Mouse (Mus musculus) midbrain, embryonic 15.5 days (tissue): ENCODE measurements around the gene Sorl1. TPM values are rescaled to one million over a fixed set of nuclear protein-coding genes. Genes with fewer than 3 reads are reported as not detected.
A peak's percentile ranks its signal among the peaks of the same experiment; 100 is the strongest.

Experiments used
- ATAC-seq: fragments of 200-750 bp; cut with Nextera tagmentation; replicated peaks from 2 replicates; pipeline ENCODE4 v1.8.0; 2017; ENCODE audit warnings: moderate TSS enrichment
- H3K27ac ChIP-seq: fragments of 300-500 bp; sonication (generic); 2 replicates; pipeline ENCODE4 v1.5.1; 2015; ENCODE audit warnings: mild to moderate bottlenecking, inconsistent platforms
- H3K27me3 ChIP-seq: fragments of 300-500 bp; sonication (generic); replicated peaks from 2 replicates; pipeline ENCODE4 v1.6.1; 2015; ENCODE audit warnings: inconsistent platforms
- H3K36me3 ChIP-seq: fragments of 300-500 bp; sonication (generic); replicated peaks from 2 replicates; pipeline ENCODE4 v1.6.1; 2015; ENCODE audit warnings: inconsistent platforms
- H3K4me1 ChIP-seq: fragments of 300-500 bp; sonication (generic); 2 replicates; pipeline ENCODE4 v1.6.1; 2015; ENCODE audit warnings: inconsistent platforms
- H3K4me2 ChIP-seq: fragments of 300-500 bp; sonication (generic); 2 replicates; pipeline ENCODE4 v1.6.1; 2015; ENCODE audit warnings: inconsistent platforms, mild to moderate bottlenecking, moderate library complexity
- H3K4me3 ChIP-seq: fragments of 300-500 bp; sonication (generic); 2 replicates; pipeline ENCODE4 v1.5.1; 2015; ENCODE audit warnings: mild to moderate bottlenecking, inconsistent platforms
- H3K9ac ChIP-seq: fragments of 300-500 bp; sonication (generic); 2 replicates; pipeline ENCODE4 v1.6.1; 2015; ENCODE audit warnings: mild to moderate bottlenecking, inconsistent platforms
- H3K9me3 ChIP-seq: fragments of 300-500 bp; sonication (generic); 2 replicates; pipeline ENCODE4 v1.6.1; 2016; ENCODE audit warnings: inconsistent platforms
- WGBS: fragments of 180-500 bp; shearing (Covaris S2); methylation state at CpG from one replicate; pipeline ENCODE4 v1.1.7; 2015; ENCODE audit warnings: mixed read lengths; 5-methylcytosine and 5-hydroxymethylcytosine counted together
- polyA plus RNA-seq: library from polyadenylated mRNA; unstranded; fragments of >200 nt; fragmentation: Nextera tagmentation; extraction: Ambion mirVana; gene quantifications from 2 replicates; pipeline ENCODE4 v1.2.1, GENCODE M21; 2015

The Sorl1 gene
- polyA plus RNA-seq, 1 experiment from 2014 or later: 10.1 TPM

- Histone ChIP-seq H3K27me3 (no peaks in the 10 kb centered on the region), H3K4me2 (no peak overlapping the region), H3K4me1 (no peaks in the 10 kb centered on the region), H3K9ac (no peak overlapping the region), H3K9me3 (no peaks in the 10 kb centered on the region), H3K27ac (no peak overlapping the region), H3K36me3 (no peaks in the 10 kb centered on the region), H3K4me3 (no peak overlapping the region)
- WGBS: 56% methylated on average over 7 of the region's 7 CpGs
- ATAC-seq: no peak
These were observed 104.6 kb downstream of the Sorl1 start for GRCm38 (mm10) chr9:42019308-42020031.

GRCm38 (mm10) chr9:42008501-42008900, 115.6 kb downstream of the Sorl1 start:
- 93% methylated on average over 5 of the region's 5 CpGs for WGBS
- no peak overlapping the region for H3K9ac ChIP-seq
- ATAC-seq: no peak
- H3K27me3 ChIP-seq: no peaks in the 10 kb centered on the region
- H3K27ac ChIP-seq: no peak overlapping the region
- H3K36me3 ChIP-seq: no peaks in the 10 kb centered on the region
- no peak overlapping the region for H3K4me3 ChIP-seq
- H3K4me1 ChIP-seq: no peaks in the 10 kb centered on the region
- H3K4me2 ChIP-seq: no peak overlapping the region
- H3K9me3 ChIP-seq: no peaks in the 10 kb centered on the region

DNA sequence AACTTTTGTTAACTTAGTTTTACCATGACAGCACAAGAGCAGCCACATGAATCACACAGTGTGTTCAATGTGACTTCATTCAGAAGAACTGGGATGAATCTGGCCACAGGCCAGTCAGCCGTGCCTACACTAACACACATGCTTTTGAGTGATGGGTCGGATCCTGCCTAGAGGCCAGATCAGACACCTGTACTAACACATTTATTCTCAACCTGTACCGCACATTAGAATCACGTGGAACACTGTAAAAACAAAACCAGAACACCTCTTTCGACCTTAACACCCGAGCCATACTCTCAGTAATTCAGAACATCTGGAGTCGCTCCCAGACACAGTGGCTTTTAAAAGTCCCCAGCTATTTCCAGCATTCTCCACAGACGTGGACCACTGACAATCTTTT, 119.0 kb downstream of the Sorl1 start:
- H3K9ac ChIP-seq: no peak overlapping the region
- H3K36me3 ChIP-seq: no peaks in the 10 kb centered on the region
- H3K4me2 ChIP-seq: no peak overlapping the region
- ATAC-seq: no peak
- H3K27ac ChIP-seq: no peak overlapping the region
- H3K4me1 ChIP-seq: no peaks in the 10 kb centered on the region
- no peaks in the 10 kb centered on the region for H3K27me3 ChIP-seq
- no peaks in the 10 kb centered on the region for H3K9me3 ChIP-seq
- 77% methylated on average over 8 of the region's 8 CpGs for WGBS
- no peak overlapping the region for H3K4me3 ChIP-seq

- 90% methylated on average over 4 of the region's 4 CpGs for WGBS
- Histone ChIP-seq H3K27me3 (no peaks in the 10 kb centered on the region), H3K36me3 (no peaks in the 10 kb centered on the region), H3K4me2 (no peak overlapping the region), H3K27ac (no peak overlapping the region), H3K9me3 (no peaks in the 10 kb centered on the region), H3K4me1 (no peaks in the 10 kb centered on the region), H3K9ac (no peak overlapping the region), H3K4me3 (no peak overlapping the region)
- no peak for ATAC-seq
These were observed 120.0 kb downstream of the Sorl1 start for GRCm38 (mm10) chr9:42004140-42004539.

DNA sequence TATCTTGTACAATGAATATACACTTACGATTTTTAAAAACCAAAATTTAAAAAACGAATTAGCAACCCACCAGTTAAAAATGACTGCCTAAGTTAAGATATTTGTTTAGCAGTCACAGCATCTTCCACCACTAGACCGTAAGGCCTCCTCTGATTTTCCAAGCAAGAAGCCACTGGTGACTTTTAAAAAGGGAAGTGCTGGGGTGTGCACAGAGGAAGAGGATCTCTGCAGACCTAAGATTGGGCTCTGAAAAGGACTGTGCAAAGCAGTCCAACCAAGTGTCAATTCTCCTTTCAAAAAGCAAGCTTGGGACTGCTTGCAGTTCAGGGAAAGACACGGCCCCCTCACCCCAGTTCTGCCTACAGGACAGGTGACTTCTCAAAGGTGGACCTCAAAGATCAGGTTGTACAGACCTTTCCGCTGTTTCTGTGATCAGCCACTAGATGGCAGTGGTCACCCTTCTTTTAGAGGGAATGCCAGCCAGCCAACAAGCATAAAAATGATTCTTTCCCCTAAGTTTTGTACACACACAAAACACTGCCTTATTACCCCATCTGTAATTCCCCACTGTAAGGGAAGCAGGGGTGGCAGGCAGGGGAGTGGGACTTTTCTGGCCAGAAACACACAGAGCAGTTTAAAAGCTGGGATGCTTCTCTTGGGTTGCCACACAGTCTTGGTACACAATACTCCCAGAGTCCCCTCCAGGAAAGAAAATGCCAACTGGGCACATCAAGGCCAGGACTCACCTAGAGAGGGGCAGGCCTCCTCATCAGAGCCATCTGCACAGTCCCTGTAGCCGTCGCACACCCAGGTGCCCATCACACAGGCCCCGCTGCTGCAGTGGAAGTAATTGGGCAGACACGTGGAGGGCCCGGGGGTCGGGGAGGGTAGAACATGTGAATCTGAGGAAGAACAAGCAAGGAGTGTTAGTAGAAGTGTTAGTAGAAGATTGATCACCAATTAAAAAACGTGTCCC, 124.3 kb downstream of the Sorl1 start:
- Histone ChIP-seq H3K36me3 (no peaks in the 10 kb centered on the region), H3K4me2 (no peak overlapping the region), H3K9me3 (no peaks in the 10 kb centered on the region), H3K4me1 (no peaks in the 10 kb centered on the region), H3K27ac (no peak overlapping the region), H3K4me3 (no peak overlapping the region), H3K27me3 (no peaks in the 10 kb centered on the region), H3K9ac (no peak overlapping the region)
- ATAC-seq: peak; percentile 70
- WGBS: 70% methylated on average over 12 of the region's 12 CpGs

DNA sequence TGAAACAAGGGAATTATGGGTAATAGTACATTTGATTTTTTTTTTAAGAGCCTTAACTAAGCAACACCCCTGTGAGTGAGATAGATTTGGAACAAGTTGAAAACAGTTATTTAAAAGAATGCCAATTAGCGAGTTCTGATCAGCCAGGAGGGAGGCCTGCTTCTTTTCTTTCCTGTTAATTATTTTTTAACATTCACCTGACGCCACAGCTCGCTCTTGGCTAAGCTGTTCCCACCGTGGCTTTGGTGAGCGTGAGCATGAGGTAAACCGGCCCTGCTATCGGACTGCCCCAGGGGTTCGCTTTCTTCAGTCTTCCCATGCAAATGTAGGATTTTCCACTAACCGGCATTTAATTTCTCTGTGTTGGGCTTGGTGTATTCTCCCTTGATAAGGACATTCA, 128.8 kb downstream of the Sorl1 start:
- H3K4me1 ChIP-seq: no peaks in the 10 kb centered on the region
- no peak overlapping the region for H3K9ac ChIP-seq
- H3K27ac ChIP-seq: no peak overlapping the region
- H3K4me3 ChIP-seq: no peak overlapping the region
- no peaks in the 10 kb centered on the region for H3K27me3 ChIP-seq
- ATAC-seq: no peak
- H3K9me3 ChIP-seq: no peaks in the 10 kb centered on the region
- H3K36me3 ChIP-seq: no peaks in the 10 kb centered on the region
- 69% methylated on average over 9 of the region's 9 CpGs for WGBS
- no peak overlapping the region for H3K4me2 ChIP-seq

GRCm38 (mm10) chr9:41993821-41994220, 130.3 kb downstream of the Sorl1 start:
- no peaks in the 10 kb centered on the region for H3K27me3 ChIP-seq
- H3K4me1 ChIP-seq: no peaks in the 10 kb centered on the region
- no peak for ATAC-seq
- H3K9me3 ChIP-seq: no peaks in the 10 kb centered on the region
- H3K4me2 ChIP-seq: no peak overlapping the region
- no peak overlapping the region for H3K27ac ChIP-seq
- no peak overlapping the region for H3K4me3 ChIP-seq
- no peaks in the 10 kb centered on the region for H3K36me3 ChIP-seq
- WGBS: 92% methylated on average over 5 of the region's 5 CpGs
- H3K9ac ChIP-seq: no peak overlapping the region

- no peak overlapping the region for H3K27ac ChIP-seq
- 90% methylated on average over 5 of the region's 5 CpGs for WGBS
- H3K36me3 ChIP-seq: 0 out of 2 replicates have a peak, but pooled peaks cover 3% of the 10 kb centered on the region
- no peaks in the 10 kb centered on the region for H3K9me3 ChIP-seq
- no peaks in the 10 kb centered on the region for H3K27me3 ChIP-seq
- H3K4me2 ChIP-seq: no peak overlapping the region
- H3K4me3 ChIP-seq: no peak overlapping the region
- no peak overlapping the region for H3K9ac ChIP-seq
- no peaks in the 10 kb centered on the region for H3K4me1 ChIP-seq
- no peak for ATAC-seq
These were observed 131.3 kb downstream of the Sorl1 start for GRCm38 (mm10) chr9:41992841-41993240.

- no peaks in the 10 kb centered on the region for H3K9me3 ChIP-seq
- 59% methylated on average over 5 of the region's 5 CpGs for WGBS
- 0 out of 2 replicates have a peak, but pooled peaks cover 3% of the 10 kb centered on the region for H3K36me3 ChIP-seq
- H3K4me3 ChIP-seq: no peak overlapping the region
- no peak for ATAC-seq
- H3K4me2 ChIP-seq: no peak overlapping the region
- no peak overlapping the region for H3K27ac ChIP-seq
- H3K4me1 ChIP-seq: no peaks in the 10 kb centered on the region
- H3K9ac ChIP-seq: no peak overlapping the region
- H3K27me3 ChIP-seq: no peaks in the 10 kb centered on the region
These were observed 138.5 kb downstream of the Sorl1 start for GRCm38 (mm10) chr9:41985636-41986035.

- ATAC-seq: no peak
- WGBS: 70% methylated on average over 9 of the region's 9 CpGs
- H3K9me3 ChIP-seq: no peaks in the 10 kb centered on the region
- H3K36me3 ChIP-seq: 0 out of 2 replicates have a peak, but pooled peaks cover 3% of the 10 kb centered on the region
- H3K4me1 ChIP-seq: no peaks in the 10 kb centered on the region
- H3K4me3 ChIP-seq: no peak overlapping the region
- H3K27me3 ChIP-seq: no peaks in the 10 kb centered on the region
- H3K9ac ChIP-seq: no peak overlapping the region
- H3K4me2 ChIP-seq: no peak overlapping the region
- no peak overlapping the region for H3K27ac ChIP-seq
These were observed 139.0 kb downstream of the Sorl1 start for GRCm38 (mm10) chr9:41985052-41985451.

DNA sequence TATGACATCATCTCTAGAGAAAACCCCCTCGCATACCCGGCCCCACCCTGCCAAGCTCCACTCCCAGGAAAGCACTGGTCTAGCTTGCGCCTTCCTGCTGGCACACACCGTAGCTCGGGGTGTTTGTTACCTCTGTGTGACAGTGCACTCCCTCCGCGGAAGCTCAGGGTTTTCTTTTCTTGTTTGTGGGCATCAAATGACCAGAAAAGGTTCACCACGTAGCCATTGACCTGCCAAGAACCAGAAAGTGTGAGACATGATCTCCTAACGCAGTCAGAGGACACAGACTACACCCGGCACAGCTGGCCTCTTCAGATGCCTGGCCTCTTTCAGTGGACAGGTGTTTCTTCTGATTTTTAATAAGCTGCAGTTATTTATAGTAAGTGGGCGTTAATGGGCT, 139.8 kb downstream of the Sorl1 start:
- H3K27me3 ChIP-seq: no peaks in the 10 kb centered on the region
- H3K4me2 ChIP-seq: no peak overlapping the region
- H3K36me3 ChIP-seq: 0 out of 2 replicates have a peak, but pooled peaks cover 3% of the 10 kb centered on the region
- H3K4me3 ChIP-seq: no peak overlapping the region
- no peaks in the 10 kb centered on the region for H3K9me3 ChIP-seq
- H3K4me1 ChIP-seq: no peaks in the 10 kb centered on the region
- no peak for ATAC-seq
- WGBS: 92% methylated on average over 11 of the region's 11 CpGs
- no peak overlapping the region for H3K27ac ChIP-seq
- H3K9ac ChIP-seq: no peak overlapping the region

DNA sequence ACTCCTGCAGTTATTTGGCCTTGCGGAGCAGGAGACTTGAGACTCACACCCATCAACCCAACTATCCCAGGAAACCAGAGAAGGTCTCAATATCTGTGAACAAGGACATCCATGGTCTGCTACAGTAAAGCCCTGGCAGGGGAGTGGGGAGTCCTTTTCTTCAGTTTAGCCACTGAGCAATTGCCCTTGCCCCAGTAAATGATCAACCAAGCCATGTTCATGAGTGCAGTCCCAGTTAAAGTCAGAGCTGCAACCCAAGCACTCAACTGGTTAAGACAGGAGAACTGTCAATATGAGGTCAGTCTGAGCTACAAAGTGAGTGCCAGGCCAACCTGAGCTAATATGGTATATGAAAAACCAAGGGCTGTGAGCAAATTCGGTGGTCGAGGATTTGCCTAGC, 140.8 kb downstream of the Sorl1 start:
- no peak overlapping the region for H3K27ac ChIP-seq
- WGBS: 90% methylated on average over 3 of the region's 3 CpGs
- H3K9me3 ChIP-seq: no peaks in the 10 kb centered on the region

More for the DNA sequence above, 140.8 kb downstream of the Sorl1 start:
- Histone ChIP-seq H3K4me2 (no peak overlapping the region), H3K36me3 (0 out of 2 replicates have a peak, but pooled peaks cover under 1% of the 10 kb centered on the region), H3K4me3 (no peak overlapping the region), H3K9ac (no peak overlapping the region), H3K27me3 (no peaks in the 10 kb centered on the region), H3K4me1 (no peaks in the 10 kb centered on the region)
- no peak for ATAC-seq
